Mouse (Mus musculus) cortical plate, adult 2 months (tissue): ENCODE measurements around the gene Tdp2.

Experiments used
- CTCF ChIP-seq: fragments of 200-500 bp; IDR thresholded peaks from 2 replicates; pipeline ENCODE4 v1.5.1; 2011; ENCODE audit warnings: mild to moderate bottlenecking, control low read depth, low read length; ENCODE audit not compliant: insufficient read depth; ENCODE audit errors: extremely low read depth
- POLR2A ChIP-seq: fragments of 200-500 bp; IDR thresholded peaks from 2 replicates; pipeline ENCODE4 v1.6.1; 2011; ENCODE audit warnings: mild to moderate bottlenecking, low read length, control low read depth; ENCODE audit not compliant: insufficient read depth; ENCODE audit errors: extremely low read depth

DNA sequence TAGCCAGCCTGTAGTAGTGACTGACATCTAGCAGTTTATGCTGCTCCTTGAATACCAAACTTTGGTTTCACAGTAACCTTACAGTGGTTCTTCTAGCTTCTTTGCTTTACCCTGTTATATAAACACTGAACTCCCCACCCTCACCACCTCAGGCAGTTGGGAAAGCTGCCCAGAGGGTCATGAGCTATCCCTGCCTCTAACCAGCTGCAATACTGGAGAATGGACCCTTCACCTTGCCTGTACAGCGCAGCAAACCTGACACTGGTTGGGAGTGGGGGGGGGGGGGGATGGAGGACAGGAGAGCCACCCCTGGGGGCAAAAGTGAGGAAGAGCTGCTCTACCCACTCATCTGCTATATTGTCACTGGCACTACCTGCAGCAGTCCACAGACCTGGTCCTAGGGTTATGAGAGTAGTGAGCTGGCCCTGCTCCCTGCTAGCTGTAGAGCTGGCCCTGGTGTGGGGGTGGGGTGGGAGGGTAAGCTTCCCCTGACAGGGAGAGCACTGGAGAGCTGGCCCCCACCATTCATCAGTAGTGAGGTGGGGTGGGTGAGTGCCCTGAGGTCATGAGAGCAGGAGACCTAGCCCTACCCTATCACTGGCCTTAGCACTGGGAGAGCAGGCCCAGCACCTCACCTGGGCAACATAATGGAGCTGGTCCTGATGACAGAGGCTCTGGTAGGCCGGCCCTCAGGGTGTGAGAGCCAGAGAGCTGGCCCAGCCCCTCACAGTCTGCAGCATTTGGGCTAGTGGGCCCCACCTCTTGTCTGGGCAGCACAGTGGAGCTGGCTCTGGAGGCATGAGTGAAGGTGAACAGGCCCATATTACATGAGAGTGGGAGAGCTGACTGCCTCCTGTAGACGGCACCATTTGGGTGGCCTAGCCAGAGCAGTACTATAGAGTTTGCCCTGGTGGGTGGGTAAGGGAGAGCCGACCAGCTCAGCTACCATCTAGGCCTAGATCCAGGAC, 15.1 kb upstream of the Tdp2 start:
- TF ChIP-seq CTCF (no peak), POLR2A (0 out of 2 replicates have a peak, but pooled peaks have one; percentile 41)
